Mouse (Mus musculus) mature B cell (primary cell): ENCODE measurements at regions not wholly inside any gene's neighbourhood (a gene's known extent, or its start where the extent isn't known, plus 50 kb on each side); places are given as distances from the start of the nearest gene placed in this dataset.

Experiments
- in situ Hi-C: fragments of 300-500 bp; cut with MboI; formaldehyde crosslinking; loops from 2 replicates; pipeline ENCODE4 v1.14.3; 2019

- in situ Hi-C loops, result no loop called here
Observed at GRCm38 (mm10) chr1:183717060-183717459, 296.0 kb upstream of the Dusp10 start.

GRCm38 (mm10) chr1:183749126-183749525, 264.0 kb upstream of the Dusp10 start:
- in situ Hi-C loops, result no loop called here

- in situ Hi-C loops, result no loop called here
Observed at GRCm38 (mm10) chr1:183754500-183754899, 258.6 kb upstream of the Dusp10 start.

GRCm38 (mm10) chr1:183756716-183757115, 256.4 kb upstream of the Dusp10 start:
- in situ Hi-C loops, result no loop called here

- in situ Hi-C loops, result no loop called here
Observed at GRCm38 (mm10) chr1:183763864-183764726, 249.0 kb upstream of the Dusp10 start.

GRCm38 (mm10) chr1:183772844-183773243, 240.3 kb upstream of the Dusp10 start:
- in situ Hi-C loops, result no loop called here

GRCm38 (mm10) chr1:183780180-183780579, 232.9 kb upstream of the Dusp10 start:
- in situ Hi-C loops, result no loop called here

GRCm38 (mm10) chr1:183780779-183781178, 232.3 kb upstream of the Dusp10 start:
- in situ Hi-C loops, result no loop called here

GRCm38 (mm10) chr1:183783440-183784130, 229.5 kb upstream of the Dusp10 start:
- in situ Hi-C loops, result no loop called here

- in situ Hi-C loops, result no loop called here
Observed at GRCm38 (mm10) chr1:183792230-183792813, 220.8 kb upstream of the Dusp10 start.

GRCm38 (mm10) chr1:183793324-183793723, 219.8 kb upstream of the Dusp10 start:
- in situ Hi-C loops, result no loop called here

GRCm38 (mm10) chr1:183793913-183794445, 219.1 kb upstream of the Dusp10 start:
- in situ Hi-C loops, result no loop called here

- in situ Hi-C loops, result loop anchor here (10.0 kb wide), 1 partner anchor 132 kb away; no protein-coding TSS in a partner anchor
Observed at GRCm38 (mm10) chr1:183802351-183802750, 210.8 kb upstream of the Dusp10 start.

GRCm38 (mm10) chr1:183803357-183803756, 209.7 kb upstream of the Dusp10 start:
- in situ Hi-C loops, result loop anchor here (10.0 kb wide), 1 partner anchor 131 kb away; no protein-coding TSS in a partner anchor

GRCm38 (mm10) chr1:183803826-183804225, 209.3 kb upstream of the Dusp10 start:
- in situ Hi-C loops, result loop anchor here (10.0 kb wide), 1 partner anchor 131 kb away; no protein-coding TSS in a partner anchor

- in situ Hi-C loops, result loop anchor here (10.0 kb wide), 1 partner anchor 131 kb away; no protein-coding TSS in a partner anchor
Observed at GRCm38 (mm10) chr1:183804295-183804694, 208.8 kb upstream of the Dusp10 start.

- in situ Hi-C loops, result loop anchor here (10.0 kb wide), 1 partner anchor 128 kb away; no protein-coding TSS in a partner anchor
Observed at GRCm38 (mm10) chr1:183806864-183807730, 206.0 kb upstream of the Dusp10 start.

- in situ Hi-C loops, result loop anchor here (10.0 kb wide), 1 partner anchor 127 kb away; no protein-coding TSS in a partner anchor
Observed at GRCm38 (mm10) chr1:183808168-183808567, 204.9 kb upstream of the Dusp10 start.

GRCm38 (mm10) chr1:183820555-183820954, 192.5 kb upstream of the Dusp10 start:
- in situ Hi-C loops, result no loop called here

GRCm38 (mm10) chr1:183826300-183826699, 186.8 kb upstream of the Dusp10 start:
- in situ Hi-C loops, result no loop called here

GRCm38 (mm10) chr1:183845135-183845534, 168.0 kb upstream of the Dusp10 start:
- in situ Hi-C loops, result no loop called here
